Mouse (Mus musculus) lung, adult 2 months (tissue): Measurements from ENCODE around the gene Hist2h3c1.

Experiments
- CTCF ChIP-seq: fragments of 200-500 bp; IDR thresholded peaks from 2 replicates; pipeline ENCODE4 v1.5.1; 2011; ENCODE audit warnings: mild to moderate bottlenecking, low read length, control low read depth; ENCODE audit not compliant: insufficient read depth
- POLR2A ChIP-seq: fragments of 200-500 bp; IDR thresholded peaks from 2 replicates; pipeline ENCODE4 v1.6.1; 2011; ENCODE audit warnings: low read depth, mild to moderate bottlenecking, control low read depth, low read length, borderline replicate concordance; ENCODE audit errors: extremely low read depth

DNA sequence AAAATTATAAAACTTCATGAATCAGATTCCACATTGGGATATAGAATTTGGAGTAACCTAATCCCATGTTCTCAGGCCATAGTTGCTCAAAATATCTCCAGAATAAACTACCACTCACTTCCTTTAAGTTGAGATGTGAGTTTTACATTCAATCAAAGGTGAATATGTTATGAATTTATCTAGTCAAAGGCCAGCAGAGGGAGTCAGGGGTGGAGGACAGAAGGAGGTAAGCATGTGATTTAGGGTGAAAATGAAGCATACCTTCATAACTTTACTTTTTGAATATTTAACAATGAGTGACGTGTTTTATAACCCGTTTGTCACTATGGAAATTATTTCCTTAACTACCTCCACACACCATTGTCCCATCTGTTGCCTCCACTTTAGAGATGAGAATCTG lies 11.6 kb upstream of the Hist2h3c1 start:
- TF ChIP-seq CTCF, result no peak
- no peak for TF ChIP-seq POLR2A
